Mouse (Mus musculus): ENCODE results near the gene Gm44965.
A peak's percentile ranks its signal among the peaks of the same experiment; 100 is the strongest.

DNA sequence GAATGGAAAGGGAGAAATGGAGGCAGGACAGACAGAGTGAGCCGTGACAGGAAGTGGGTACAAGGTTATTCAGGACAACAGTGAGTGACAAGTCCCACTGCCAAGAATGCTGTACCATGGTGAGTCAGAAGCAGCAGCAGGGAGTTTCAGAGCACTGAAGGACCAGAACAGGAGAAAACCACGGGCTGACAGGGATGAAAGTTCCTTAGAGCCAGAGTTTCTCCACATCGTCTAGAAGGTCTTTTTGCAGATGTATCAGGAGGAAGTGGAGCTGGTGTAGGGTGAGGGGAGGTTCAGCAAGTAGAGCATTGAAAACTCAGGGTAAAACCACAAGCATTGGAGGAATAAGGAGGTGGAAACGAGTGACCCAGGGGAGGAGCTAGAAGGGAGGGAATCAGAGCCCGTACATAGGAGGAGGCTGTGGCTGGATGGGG is 14.5 kb upstream of the Gm44965 start:
- no peak for TF ChIP-seq CTCF (IDR thresholded peaks at IDR 0.05)
- 0 out of 2 replicates have a peak, but pooled peaks have one; percentile 16 for TF ChIP-seq EP300 (IDR thresholded peaks at IDR 0.05)

All from lung, postnatal 0 days (tissue).